Mouse (Mus musculus): ENCODE results near the gene Pla2g16.

DNA sequence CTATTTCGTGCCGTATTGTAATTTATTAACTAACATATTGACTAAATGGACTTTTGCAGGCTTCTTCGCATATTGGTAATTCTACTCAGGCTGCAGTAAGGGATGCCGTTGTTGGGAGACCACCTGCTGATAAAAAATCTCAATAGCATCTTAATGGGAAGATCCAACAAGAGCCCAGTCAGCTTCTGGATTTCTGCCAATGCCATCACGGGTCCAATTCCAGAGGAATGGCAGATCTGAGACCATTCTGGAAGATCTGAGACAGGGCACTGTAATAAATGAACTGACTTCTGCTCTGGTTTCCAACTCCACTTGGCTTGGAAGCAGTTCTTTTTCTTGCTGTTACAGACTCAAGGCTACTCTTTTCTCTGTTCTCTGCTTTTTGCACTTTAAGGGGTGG, 23.4 kb upstream of the Pla2g16 start:
- no peak for TF ChIP-seq CTCF (IDR thresholded peaks at IDR 0.05; ENCODE audit: borderline replicate concordance, extremely low read depth, insufficient read depth, insufficient read length)
- no peak for TF ChIP-seq POLR2A (IDR thresholded peaks at IDR 0.05; ENCODE audit: borderline replicate concordance, extremely low read depth, insufficient read depth, insufficient read length, poor library complexity, severe bottlenecking)
